ENCODE assay signal across 17 mouse cellular contexts in genomic region chr17:30618136-30618891, GRCm38 (mm10). TPM values are rescaled to one million over a fixed set of nuclear protein-coding genes. Genes with fewer than 3 reads are reported as not detected.
DNase-seq lines count a peak whose midpoint lies in the region; ATAC-seq and TF ChIP-seq lines count a peak whose summit lies in the region.
"Had no signal": no experiment of that assay in that cellular context is flagged by ENCODE, and none has a peak within 500 bp of the region (broad histone marks: within the 10 kb centered on the region; RNA-seq: fewer than 3 reads in every experiment).

No protein-coding gene starts in this region.

- H3K4me1 ChIP-seq in liver, adult 2 months (ENCODE audit: control insufficient read depth, insufficient read depth, low read length), result peaks cover 7% of the 10 kb centered on the region
- no peaks in the 10 kb centered on the region for H3K4me1 ChIP-seq in midbrain, embryonic 11.5 days (ENCODE audit: control insufficient read depth, insufficient read depth, low read length)
- H3K4me1 ChIP-seq in midbrain, postnatal 0 days (ENCODE audit: insufficient read depth, low read length), result no peaks in the 10 kb centered on the region
- H3K4me1 ChIP-seq: embryonic facial prominence, embryonic 13.5 days; forebrain, embryonic 12.5 days; heart, embryonic 13.5 days had no signal

- WGBS in liver, adult 2 months, result 26% methylated on average over 3 of the region's 3 CpGs
- 87% methylated on average over 3 of the region's 3 CpGs for WGBS in midbrain, embryonic 11.5 days
- WGBS in midbrain, postnatal 0 days, result 85% methylated on average over 3 of the region's 3 CpGs

- no peak overlapping the region for H3K4me3 ChIP-seq in liver, adult 2 months (ENCODE audit: insufficient read depth, low read depth, low read length)
- no peak overlapping the region for H3K4me3 ChIP-seq in midbrain, embryonic 11.5 days (ENCODE audit: low read depth, low read length)
- no peak overlapping the region for H3K4me3 ChIP-seq in midbrain, postnatal 0 days (ENCODE audit: low read depth, low read length)
- H3K4me3 ChIP-seq: embryonic facial prominence, embryonic 13.5 days; forebrain, embryonic 12.5 days; heart, embryonic 13.5 days had no signal

- DNase-seq in kidney, adult 8-10 months, result peak; percentile 31 to 64
- no peak for DNase-seq in kidney, postnatal 4 days
- peak; percentile 100 for DNase-seq in liver, adult 2 months (ENCODE audit: extremely low read depth, low read depth, low spot score)
- no peak for DNase-seq in liver
- DNase-seq in midbrain, embryonic 11.5 days (ENCODE audit: low spot score, missing footprints), result peak; percentile 78
- no peak for DNase-seq in midbrain, postnatal 0 days (ENCODE audit: low spot score)
- DNase-seq: adrenal gland, adult 2 months; adrenal gland, postnatal 25 days; cerebellum, adult 18-20 months; cerebellum, adult 9-11 months; cerebellum, postnatal 36 days; gastrocnemius, postnatal 10 days; heart, postnatal 36 days had no signal

- H3K9ac ChIP-seq in liver, adult 2 months (ENCODE audit: low read depth, low read length), result no peak overlapping the region
- no peak overlapping the region for H3K9ac ChIP-seq in midbrain, embryonic 11.5 days (ENCODE audit: low read length)
- H3K9ac ChIP-seq in midbrain, postnatal 0 days (replicated peaks; ENCODE audit: low read length, poor library complexity, severe bottlenecking), result no peak overlapping the region
- H3K9ac ChIP-seq: embryonic facial prominence, embryonic 13.5 days; forebrain, embryonic 12.5 days; heart, embryonic 13.5 days had no signal

- H3K27me3 ChIP-seq in liver, adult 2 months (ENCODE audit: control insufficient read depth, insufficient read depth, low read length), result no peaks in the 10 kb centered on the region
- H3K27me3 ChIP-seq in midbrain, embryonic 11.5 days (ENCODE audit: control insufficient read depth, insufficient read depth, low read length), result no peaks in the 10 kb centered on the region
- no peaks in the 10 kb centered on the region for H3K27me3 ChIP-seq in midbrain, postnatal 0 days (ENCODE audit: insufficient read depth, low read length)
- H3K27me3 ChIP-seq: embryonic facial prominence, embryonic 13.5 days; forebrain, embryonic 12.5 days; heart, embryonic 13.5 days had no signal

- no peak for ATAC-seq in midbrain, embryonic 11.5 days (ENCODE audit: low FRiP score)
- ATAC-seq in midbrain, postnatal 0 days (ENCODE audit: low FRiP score), result no peak
- ATAC-seq: forebrain, embryonic 16.5 days had no signal

- no peaks in the 10 kb centered on the region for H3K9me3 ChIP-seq in midbrain, embryonic 11.5 days (ENCODE audit: control insufficient read depth, low read length)
- no peaks in the 10 kb centered on the region for H3K9me3 ChIP-seq in midbrain, postnatal 0 days (ENCODE audit: low read length)
- H3K9me3 ChIP-seq: embryonic facial prominence, embryonic 13.5 days; forebrain, embryonic 12.5 days; heart, embryonic 13.5 days had no signal

- peak overlapping the region; percentile 98 for H3K27ac ChIP-seq in liver, adult 2 months (replicated peaks; ENCODE audit: insufficient read depth, low read depth, low read length)
- no peak overlapping the region for H3K27ac ChIP-seq in midbrain, embryonic 11.5 days (ENCODE audit: low read depth, low read length)
- H3K27ac ChIP-seq in midbrain, postnatal 0 days (ENCODE audit: low read depth, low read length), result no peak overlapping the region
- H3K27ac ChIP-seq: embryonic facial prominence, embryonic 13.5 days; forebrain, embryonic 12.5 days; heart, embryonic 13.5 days had no signal

- H3K79me2 ChIP-seq in liver, adult 2 months (ENCODE audit: control insufficient read depth, insufficient read depth, low read length), result no peaks in the 10 kb centered on the region

- no peak for TF ChIP-seq POLR2A in liver, adult 2 months (IDR thresholded peaks at IDR 0.05; ENCODE audit: extremely low read depth, insufficient read depth, low read length)

- TF ChIP-seq CTCF in liver, adult 2 months (IDR thresholded peaks at IDR 0.05; ENCODE audit: low read depth, low read length), result no peak
- TF ChIP-seq CTCF in midbrain, postnatal 0 days (IDR thresholded peaks at IDR 0.05), result no peak

- H3K36me3 ChIP-seq in liver, adult 2 months (ENCODE audit: control insufficient read depth, insufficient read depth, low read length), result no peaks in the 10 kb centered on the region
- H3K36me3 ChIP-seq in midbrain, embryonic 11.5 days (ENCODE audit: control insufficient read depth, insufficient read depth, low read length), result no peaks in the 10 kb centered on the region
- no peaks in the 10 kb centered on the region for H3K36me3 ChIP-seq in midbrain, postnatal 0 days (ENCODE audit: insufficient read depth, low read length)
- H3K36me3 ChIP-seq: embryonic facial prominence, embryonic 13.5 days; forebrain, embryonic 12.5 days; heart, embryonic 13.5 days had no signal

- no peak overlapping the region for H3K4me2 ChIP-seq in midbrain, embryonic 11.5 days
- H3K4me2 ChIP-seq in midbrain, postnatal 0 days (ENCODE audit: low read depth, low read length, poor library complexity, severe bottlenecking), result no peak overlapping the region
- H3K4me2 ChIP-seq: embryonic facial prominence, embryonic 13.5 days; forebrain, embryonic 12.5 days; heart, embryonic 13.5 days had no signal

RNA-seq across cellular contexts. Expression of gene Dnah8, which starts 5.8 kb away (rescaled TPM):
- 0.13 and 0.18 TPM in 2 replicates for total RNA-seq in liver, adult 2 months (2014; rRNA removed)
- 0.15 and 0.20 TPM in 2 replicates for polyA plus RNA-seq in liver, adult 2 months (2012; rRNA removed)
- polyA plus RNA-seq in midbrain, embryonic 11.5 days (2014; fragmentation: Nextera tagmentation; extraction: Ambion mirVana), result 1.1 and 1.5 TPM in 2 replicates
- total RNA-seq in midbrain, postnatal 0 days (2014; rRNA removed), result 4.2 and 5.2 TPM in 2 replicates
- 2.4 and 3.1 TPM in 2 replicates for polyA plus RNA-seq in midbrain, postnatal 0 days (2015; fragmentation: Nextera tagmentation; extraction: Ambion mirVana)

RNA-seq across cellular contexts. Expression of gene Glo1, which starts 8.4 kb away (rescaled TPM):
- total RNA-seq in liver, adult 2 months (2014; rRNA removed), result 384 and 388 TPM in 2 replicates
- 229 and 239 TPM in 2 replicates for polyA plus RNA-seq in liver, adult 2 months (2012; rRNA removed)
- 277 and 302 TPM in 2 replicates for polyA plus RNA-seq in midbrain, embryonic 11.5 days (2014; fragmentation: Nextera tagmentation; extraction: Ambion mirVana)
- 148 and 163 TPM in 2 replicates for total RNA-seq in midbrain, postnatal 0 days (2014; rRNA removed)
- polyA plus RNA-seq in midbrain, postnatal 0 days (2015; fragmentation: Nextera tagmentation; extraction: Ambion mirVana), result 197 and 200 TPM in 2 replicates

RNA-seq across cellular contexts. Expression of gene Btbd9, which starts 42.0 kb away (rescaled TPM):
- total RNA-seq in liver, adult 2 months (2014; rRNA removed), result 12.8 and 14.7 TPM in 2 replicates
- 12.7 and 15.8 TPM in 2 replicates for polyA plus RNA-seq in liver, adult 2 months (2012; rRNA removed)
- polyA plus RNA-seq in midbrain, embryonic 11.5 days (2014; fragmentation: Nextera tagmentation; extraction: Ambion mirVana), result 57.5 and 59.7 TPM in 2 replicates
- total RNA-seq in midbrain, postnatal 0 days (2014; rRNA removed), result 81.0 and 85.5 TPM in 2 replicates
- 138 TPM in 2 replicates for polyA plus RNA-seq in midbrain, postnatal 0 days (2015; fragmentation: Nextera tagmentation; extraction: Ambion mirVana)

Comparison
In these comparisons a context has a peak if more than half of its experiments do, and no peak if none do; other contexts are left out.
1. DNase-seq: peak in kidney, adult 8-10 months (2 of 2), liver, adult 2 months (single experiment) and midbrain, embryonic 11.5 days (single experiment); none in kidney, postnatal 4 days (0 of 2), liver (single experiment) and midbrain, postnatal 0 days (single experiment).